Mouse (Mus musculus) liver, adult 2 months (tissue): Measurements from ENCODE around the gene Tmem131.

ENCODE experiments used
- CTCF ChIP-seq: fragments of 200-500 bp; IDR thresholded peaks from 2 replicates; pipeline ENCODE4 v1.5.1; 2011; ENCODE audit warnings: low read depth, low read length, control low read depth
- POLR2A ChIP-seq: fragments of 200-500 bp; IDR thresholded peaks from 2 replicates; pipeline ENCODE4 v1.6.1; 2011; ENCODE audit warnings: low read length, control low read depth; ENCODE audit not compliant: insufficient read depth; ENCODE audit errors: extremely low read depth

DNA sequence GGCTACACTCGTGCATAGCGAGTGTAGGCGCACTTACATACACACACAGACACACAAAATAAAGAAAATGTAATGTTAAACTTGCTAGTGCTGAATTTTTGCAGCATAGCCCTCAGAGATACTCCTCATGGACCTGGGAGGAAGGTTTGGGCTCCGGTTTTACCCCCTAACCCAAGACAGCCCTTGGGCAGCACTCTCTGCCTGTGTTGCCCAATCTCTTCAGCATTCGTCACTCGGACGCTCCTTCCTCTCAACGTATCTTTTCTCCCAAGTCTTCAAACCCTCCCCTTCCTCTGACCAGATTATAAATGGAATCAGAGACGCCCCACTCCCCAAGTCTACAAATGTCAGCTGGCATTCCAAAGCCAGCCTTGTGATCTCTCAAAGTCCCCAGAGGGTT, 200.4 kb downstream of the Tmem131 start:
- TF ChIP-seq CTCF (no peak), POLR2A (no peak)
